ENCODE assay signal across 8 mouse cellular contexts in the genomic region with DNA sequence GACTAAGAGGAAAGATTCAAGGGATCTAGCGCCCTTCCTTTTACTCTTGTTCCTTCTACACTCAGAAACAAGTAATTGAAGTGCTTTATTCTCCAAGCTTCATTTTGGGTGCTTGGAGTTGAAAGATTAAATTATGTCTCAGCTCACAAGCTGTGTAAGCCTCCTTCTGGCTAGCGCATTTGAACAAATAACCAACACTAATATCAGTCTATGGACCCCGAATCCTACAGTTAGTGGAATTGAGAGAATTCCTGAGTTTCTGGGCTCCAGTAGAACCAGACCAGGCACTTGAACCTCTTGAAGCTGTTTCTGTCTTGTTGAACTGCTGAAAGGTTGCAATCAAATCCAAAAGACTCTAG. TPM values are rescaled to one million over a fixed set of nuclear protein-coding genes. Genes with fewer than 3 reads are reported as not detected.
A peak's percentile ranks its signal among the peaks of the same experiment; 100 is the strongest.
DNase-seq lines count a peak whose midpoint lies in the region; ATAC-seq and TF ChIP-seq lines count a peak whose summit lies in the region.

No protein-coding gene starts in this region.

- H3K4me3 ChIP-seq in liver, adult 2 months (ENCODE audit: insufficient read depth, low read depth, low read length) = peak overlapping the region; percentile 99
- H3K4me3 ChIP-seq in embryonic facial prominence, embryonic 15.5 days (replicated peaks) = peak overlapping the region; percentile 96
- H3K4me3 ChIP-seq in limb, embryonic 11.5 days (ENCODE audit: low read depth, low read length) = peak overlapping the region; percentile 95
- peak overlapping the region; percentile 60 for H3K4me3 ChIP-seq in neural tube, embryonic 14.5 days (ENCODE audit: low read depth, low read length)

- no peaks in the 10 kb centered on the region for H3K27me3 ChIP-seq in liver, adult 2 months (ENCODE audit: control insufficient read depth, insufficient read depth, low read length)
- H3K27me3 ChIP-seq in embryonic facial prominence, embryonic 15.5 days = peaks cover 10% of the 10 kb centered on the region; the same call in 1 of the 2 replicates
- H3K27me3 ChIP-seq in limb, embryonic 11.5 days (ENCODE audit: control insufficient read depth, insufficient read depth, low read length) = no peaks in the 10 kb centered on the region
- no peaks in the 10 kb centered on the region for H3K27me3 ChIP-seq in neural tube, embryonic 14.5 days (ENCODE audit: control insufficient read depth, insufficient read depth, low read length)

- TF ChIP-seq CTCF in liver, adult 2 months (IDR thresholded peaks at IDR 0.05; ENCODE audit: low read depth, low read length) = no peak

- no peaks in the 10 kb centered on the region; the same call in 1 of the 2 replicates for H3K4me1 ChIP-seq in liver, adult 2 months (ENCODE audit: control insufficient read depth, insufficient read depth, low read length)
- 0 out of 2 replicates have a peak, but pooled peaks cover 4% of the 10 kb centered on the region for H3K4me1 ChIP-seq in embryonic facial prominence, embryonic 15.5 days
- H3K4me1 ChIP-seq in limb, embryonic 11.5 days (ENCODE audit: control insufficient read depth, insufficient read depth, low read length) = no peaks in the 10 kb centered on the region
- 0 out of 2 replicates have a peak, but pooled peaks cover 7% of the 10 kb centered on the region for H3K4me1 ChIP-seq in neural tube, embryonic 14.5 days (ENCODE audit: control insufficient read depth, insufficient read depth, low read length)

- ATAC-seq in embryonic facial prominence, embryonic 15.5 days (ENCODE audit: insufficient number of reproducible peaks, low FRiP score, low TSS enrichment, low read depth) = no peak
- ATAC-seq in limb, embryonic 11.5 days (ENCODE audit: insufficient number of reproducible peaks, low FRiP score, low TSS enrichment, low read depth) = no peak
- no peak for ATAC-seq in neural tube, embryonic 14.5 days (ENCODE audit: low read depth)
- no peak for ATAC-seq in activated CD4-positive, CD25-positive, alpha-beta regulatory T cell, adult 4 months

- TF ChIP-seq POLR2A in liver, adult 2 months (IDR thresholded peaks at IDR 0.05; ENCODE audit: extremely low read depth, insufficient read depth, low read length) = no peak

- peaks cover 3% of the 10 kb centered on the region; the same call in 1 of the 2 replicates for H3K79me2 ChIP-seq in liver, adult 2 months (ENCODE audit: control insufficient read depth, insufficient read depth, low read length)

- WGBS in liver, adult 2 months = 63% methylated on average over 3 of the region's 3 CpGs
- WGBS in embryonic facial prominence, embryonic 15.5 days = 69% methylated on average over 3 of the region's 3 CpGs
- WGBS in limb, embryonic 11.5 days = 78% methylated on average over 3 of the region's 3 CpGs
- 78% methylated on average over 3 of the region's 3 CpGs for WGBS in neural tube, embryonic 14.5 days

- DNase-seq in liver, adult 2 months (ENCODE audit: extremely low read depth, low read depth, low spot score) = no peak
- no peak for DNase-seq in liver
- no peak for DNase-seq in limb, embryonic 11.5 days (ENCODE audit: low spot score)
- DNase-seq in urinary bladder, postnatal 4 days (ENCODE audit: low spot score in 2 of 2) = no peak
- no peak for DNase-seq in ovary, adult 18-20 months (ENCODE audit: low spot score)

- H3K27ac ChIP-seq in liver, adult 2 months (replicated peaks; ENCODE audit: insufficient read depth, low read depth, low read length) = peak overlapping the region; percentile 58
- H3K27ac ChIP-seq in embryonic facial prominence, embryonic 15.5 days (replicated peaks) = peak overlapping the region; percentile 90
- peak overlapping the region; percentile 83; the same call in 1 of the 2 replicates for H3K27ac ChIP-seq in limb, embryonic 11.5 days (replicated peaks; ENCODE audit: low read depth, low read length)
- H3K27ac ChIP-seq in neural tube, embryonic 14.5 days (ENCODE audit: low read depth, low read length) = peak overlapping the region; percentile 89

- H3K4me2 ChIP-seq in embryonic facial prominence, embryonic 15.5 days (replicated peaks) = peak overlapping the region; percentile 64
- peak overlapping the region; percentile 72 for H3K4me2 ChIP-seq in limb, embryonic 11.5 days (ENCODE audit: low read depth, severe bottlenecking)
- H3K4me2 ChIP-seq in neural tube, embryonic 14.5 days (ENCODE audit: low read depth, low read length) = peak overlapping the region; percentile 69

- H3K36me3 ChIP-seq in liver, adult 2 months (ENCODE audit: control insufficient read depth, insufficient read depth, low read length) = no peaks in the 10 kb centered on the region
- H3K36me3 ChIP-seq in embryonic facial prominence, embryonic 15.5 days = no peaks in the 10 kb centered on the region
- no peaks in the 10 kb centered on the region for H3K36me3 ChIP-seq in limb, embryonic 11.5 days (ENCODE audit: control insufficient read depth, insufficient read depth, low read length)
- H3K36me3 ChIP-seq in neural tube, embryonic 14.5 days (ENCODE audit: control insufficient read depth, insufficient read depth, low read length) = no peaks in the 10 kb centered on the region

- peak overlapping the region; percentile 59; the same call in 1 of the 2 replicates for H3K9ac ChIP-seq in liver, adult 2 months (ENCODE audit: low read depth, low read length)
- H3K9ac ChIP-seq in embryonic facial prominence, embryonic 15.5 days = peak overlapping the region; percentile 93; the same call in 1 of the 2 replicates
- H3K9ac ChIP-seq in limb, embryonic 11.5 days (ENCODE audit: low read length) = peak overlapping the region; percentile 96; the same call in 1 of the 2 replicates
- peak overlapping the region; percentile 82 for H3K9ac ChIP-seq in neural tube, embryonic 14.5 days (replicated peaks; ENCODE audit: low read depth, low read length)

- no peaks in the 10 kb centered on the region for H3K9me3 ChIP-seq in embryonic facial prominence, embryonic 15.5 days (replicated peaks)
- no peaks in the 10 kb centered on the region for H3K9me3 ChIP-seq in limb, embryonic 11.5 days (ENCODE audit: control insufficient read depth, low read length)
- no peaks in the 10 kb centered on the region for H3K9me3 ChIP-seq in neural tube, embryonic 14.5 days (ENCODE audit: control insufficient read depth, low read length)

RNA-seq across cellular contexts. Expression of a gene that starts 0.3 kb away (rescaled TPM):
- 51.7 and 66.2 TPM in 2 replicates for total RNA-seq in liver, adult 2 months (2014; rRNA removed)
- 43.0 and 52.1 TPM in 2 replicates for polyA plus RNA-seq in liver, adult 2 months (2012; rRNA removed)
- polyA plus RNA-seq in embryonic facial prominence, embryonic 15.5 days (2015; fragmentation: Nextera tagmentation; extraction: Ambion mirVana) = 99.9 and 102 TPM in 2 replicates
- 128 and 131 TPM in 2 replicates for polyA plus RNA-seq in limb, embryonic 11.5 days (2014; fragmentation: Nextera tagmentation; extraction: Ambion mirVana)
- polyA plus RNA-seq in neural tube, embryonic 14.5 days (2014; fragmentation: Nextera tagmentation; extraction: Ambion mirVana) = 163 and 177 TPM in 2 replicates
- polyA plus RNA-seq in activated CD4-positive, CD25-positive, alpha-beta regulatory T cell, adult 4 months (2017; shearing (Covaris generic)) = 10 to 100 TPM; 18.8 to 25.3 TPM
